Mouse (Mus musculus): Measurements from ENCODE around the gene Ydjc. TPM values are rescaled to one million over a fixed set of nuclear protein-coding genes. Genes with fewer than 3 reads are reported as not detected.

The Ydjc gene
- polyA plus RNA-seq, 1 experiment = 15.3 TPM

GRCm38 (mm10) chr16:17167179-17167578 is 22.8 kb downstream of the Ydjc start:
- H3K4me1 ChIP-seq (ENCODE audit: control insufficient read depth, insufficient read depth, low read length) = no peaks in the 10 kb centered on the region
- TF ChIP-seq POLR2A (IDR thresholded peaks at IDR 0.05; ENCODE audit: borderline replicate concordance, insufficient read depth, low read length) = no peak
- TF ChIP-seq CTCF (IDR thresholded peaks at IDR 0.05; ENCODE audit: borderline replicate concordance, insufficient read depth, low read depth, low read length) = no peak
- no peak for DNase-seq
- H3K4me3 ChIP-seq (replicated peaks; ENCODE audit: insufficient read depth, low read depth, low read length) = no peak overlapping the region
- H3K27ac ChIP-seq (ENCODE audit: insufficient read depth, low read length) = no peak overlapping the region
- H3K27me3 ChIP-seq (ENCODE audit: control insufficient read depth, insufficient read depth, low read length) = no peaks in the 10 kb centered on the region

- no peak overlapping the region for H3K27ac ChIP-seq (ENCODE audit: insufficient read depth, low read length)
- H3K4me3 ChIP-seq (replicated peaks; ENCODE audit: insufficient read depth, low read depth, low read length) = no peak overlapping the region
- no peaks in the 10 kb centered on the region for H3K27me3 ChIP-seq (ENCODE audit: control insufficient read depth, insufficient read depth, low read length)
- TF ChIP-seq POLR2A (IDR thresholded peaks at IDR 0.05; ENCODE audit: borderline replicate concordance, insufficient read depth, low read length) (no peak), CTCF (IDR thresholded peaks at IDR 0.05; ENCODE audit: borderline replicate concordance, insufficient read depth, low read depth, low read length) (no peak)
- 84% methylated on average over 5 of the region's 5 CpGs for WGBS
- DNase-seq = no peak
- H3K4me1 ChIP-seq (ENCODE audit: control insufficient read depth, insufficient read depth, low read length) = no peaks in the 10 kb centered on the region
Observed at GRCm38 (mm10) chr16:17168049-17168448, 23.6 kb downstream of the Ydjc start.

- H3K4me1 ChIP-seq (ENCODE audit: control insufficient read depth, insufficient read depth, low read length) = no peaks in the 10 kb centered on the region
- H3K27me3 ChIP-seq (ENCODE audit: control insufficient read depth, insufficient read depth, low read length) = no peaks in the 10 kb centered on the region
- TF ChIP-seq CTCF (IDR thresholded peaks at IDR 0.05; ENCODE audit: borderline replicate concordance, insufficient read depth, low read depth, low read length) = no peak
- no peak for TF ChIP-seq POLR2A (IDR thresholded peaks at IDR 0.05; ENCODE audit: borderline replicate concordance, insufficient read depth, low read length)
Observed at GRCm38 (mm10) chr16:17175765-17176164, 31.3 kb downstream of the Ydjc start.

GRCm38 (mm10) chr16:17177623-17178170 is 33.3 kb downstream of the Ydjc start:
- Histone ChIP-seq H3K27ac (ENCODE audit: insufficient read depth, low read length) (no peak overlapping the region), H3K4me1 (ENCODE audit: control insufficient read depth, insufficient read depth, low read length) (no peaks in the 10 kb centered on the region; the same call in 1 of the 2 replicates), H3K27me3 (ENCODE audit: control insufficient read depth, insufficient read depth, low read length) (no peaks in the 10 kb centered on the region), H3K4me3 (replicated peaks; ENCODE audit: insufficient read depth, low read depth, low read length) (no peak overlapping the region)
- no peak for TF ChIP-seq CTCF (IDR thresholded peaks at IDR 0.05; ENCODE audit: borderline replicate concordance, insufficient read depth, low read depth, low read length)
- TF ChIP-seq POLR2A (IDR thresholded peaks at IDR 0.05; ENCODE audit: borderline replicate concordance, insufficient read depth, low read length) = no peak
- 89% methylated on average over 1 of the region's 1 CpGs for WGBS
- no peak for DNase-seq

More at GRCm38 (mm10) chr16:17175765-17176164, 31.3 kb downstream of the Ydjc start:
- DNase-seq = no peak
- 77% methylated on average over 2 of the region's 2 CpGs for WGBS
- Histone ChIP-seq H3K4me3 (replicated peaks; ENCODE audit: insufficient read depth, low read depth, low read length) (no peak overlapping the region), H3K27ac (ENCODE audit: insufficient read depth, low read length) (no peak overlapping the region)

- WGBS = 97% methylated on average over 3 of the region's 3 CpGs
- H3K27me3 ChIP-seq (ENCODE audit: control insufficient read depth, insufficient read depth, low read length) = no peaks in the 10 kb centered on the region
- no peak for TF ChIP-seq POLR2A (IDR thresholded peaks at IDR 0.05; ENCODE audit: borderline replicate concordance, insufficient read depth, low read length)
- TF ChIP-seq CTCF (IDR thresholded peaks at IDR 0.05; ENCODE audit: borderline replicate concordance, insufficient read depth, low read depth, low read length) = no peak
- H3K4me1 ChIP-seq (ENCODE audit: control insufficient read depth, insufficient read depth, low read length) = no peaks in the 10 kb centered on the region; the same call in 1 of the 2 replicates
- H3K4me3 ChIP-seq (replicated peaks; ENCODE audit: insufficient read depth, low read depth, low read length) = no peak overlapping the region
- DNase-seq = no peak
- no peak overlapping the region for H3K27ac ChIP-seq (ENCODE audit: insufficient read depth, low read length)
Observed at GRCm38 (mm10) chr16:17179706-17180105, 35.3 kb downstream of the Ydjc start.

GRCm38 (mm10) chr16:17181382-17181781 is 37.0 kb downstream of the Ydjc start:
- WGBS = 52% methylated on average over 4 of the region's 4 CpGs
- no peak for DNase-seq
- Histone ChIP-seq H3K4me1 (ENCODE audit: control insufficient read depth, insufficient read depth, low read length) (no peaks in the 10 kb centered on the region; the same call in 1 of the 2 replicates), H3K4me3 (replicated peaks; ENCODE audit: insufficient read depth, low read depth, low read length) (no peak overlapping the region), H3K27ac (ENCODE audit: insufficient read depth, low read length) (no peak overlapping the region), H3K27me3 (ENCODE audit: control insufficient read depth, insufficient read depth, low read length) (no peaks in the 10 kb centered on the region)
- TF ChIP-seq CTCF (IDR thresholded peaks at IDR 0.05; ENCODE audit: borderline replicate concordance, insufficient read depth, low read depth, low read length) (no peak), POLR2A (IDR thresholded peaks at IDR 0.05; ENCODE audit: borderline replicate concordance, insufficient read depth, low read length) (no peak)

GRCm38 (mm10) chr16:17182136-17182535 is 37.7 kb downstream of the Ydjc start:
- Histone ChIP-seq H3K4me3 (replicated peaks; ENCODE audit: insufficient read depth, low read depth, low read length) (no peak overlapping the region), H3K27me3 (ENCODE audit: control insufficient read depth, insufficient read depth, low read length) (no peaks in the 10 kb centered on the region), H3K4me1 (ENCODE audit: control insufficient read depth, insufficient read depth, low read length) (no peaks in the 10 kb centered on the region; the same call in 1 of the 2 replicates), H3K27ac (ENCODE audit: insufficient read depth, low read length) (no peak overlapping the region)
- no peak for TF ChIP-seq POLR2A (IDR thresholded peaks at IDR 0.05; ENCODE audit: borderline replicate concordance, insufficient read depth, low read length)
- no peak for TF ChIP-seq CTCF (IDR thresholded peaks at IDR 0.05; ENCODE audit: borderline replicate concordance, insufficient read depth, low read depth, low read length)
- no peak for DNase-seq
- WGBS = 83% methylated on average over 2 of the region's 2 CpGs

- no peak overlapping the region for H3K27ac ChIP-seq (ENCODE audit: insufficient read depth, low read length)
Observed at GRCm38 (mm10) chr16:17183003-17183402, 38.6 kb downstream of the Ydjc start.

More at GRCm38 (mm10) chr16:17183003-17183402, 38.6 kb downstream of the Ydjc start:
- Histone ChIP-seq H3K27me3 (ENCODE audit: control insufficient read depth, insufficient read depth, low read length) (no peaks in the 10 kb centered on the region), H3K4me1 (ENCODE audit: control insufficient read depth, insufficient read depth, low read length) (no peaks in the 10 kb centered on the region; the same call in 1 of the 2 replicates), H3K4me3 (replicated peaks; ENCODE audit: insufficient read depth, low read depth, low read length) (no peak overlapping the region)
- DNase-seq = no peak
- TF ChIP-seq CTCF (IDR thresholded peaks at IDR 0.05; ENCODE audit: borderline replicate concordance, insufficient read depth, low read depth, low read length) (no peak), POLR2A (IDR thresholded peaks at IDR 0.05; ENCODE audit: borderline replicate concordance, insufficient read depth, low read length) (no peak)
- WGBS = 39% methylated on average over 3 of the region's 3 CpGs

Measured in cerebellum, adult 2 months (tissue).